Mouse (Mus musculus): ENCODE results near the gene Ssh1. TPM values are rescaled to one million over a fixed set of nuclear protein-coding genes. Genes with fewer than 3 reads are reported as not detected.

Gene Ssh1
- total RNA-seq (2023), result 25.7 TPM

GRCm38 (mm10) chr5:113993487-113994465, at the start of gene Ssh1:
TSS of gene Ssh1 (minus strand) at chr5:113993894.

GRCm38 (mm10) chr5:114003542-114003941, 9.8 kb upstream of the Ssh1 start, which contains the start of gene Dao:
TSS of gene Dao (plus strand) at chr5:114003703.

GRCm38 (mm10) chr5:113908592-113909441, 84.9 kb downstream of the Ssh1 start, which contains the start of gene Coro1c:
TSS of gene Coro1c (minus strand) at chr5:113908758.

Other genes starting within 250 kb of the Ssh1 start
- 57.7 TPM for gene Sart3, start 221.4 kb downstream of the Ssh1 start, total RNA-seq (2023)
- 46.0 TPM for gene Iscu, start 221.1 kb downstream of the Ssh1 start, total RNA-seq (2023)
- gene Tmem119, start 193.4 kb downstream of the Ssh1 start, total RNA-seq (2023), result not detected
- 470 TPM for gene Selplg, start 161.2 kb downstream of the Ssh1 start, total RNA-seq (2023)
- 48.4 TPM for gene Coro1c, start 85.1 kb downstream of the Ssh1 start, total RNA-seq (2023)
- gene Dao, start 9.8 kb upstream of the Ssh1 start, total RNA-seq (2023), result 0.77 TPM
- gene Usp30, start 71.6 kb upstream of the Ssh1 start, total RNA-seq (2023), result 21.9 TPM
- gene Svop, start 97.7 kb upstream of the Ssh1 start, total RNA-seq (2023), result not detected
- 8.5 TPM for gene Alkbh2, start 134.3 kb upstream of the Ssh1 start, total RNA-seq (2023)
- gene Ung, start 136.5 kb upstream of the Ssh1 start, total RNA-seq (2023), result 14.1 TPM
- 15.8 TPM for gene Acacb, start 152.6 kb upstream of the Ssh1 start, total RNA-seq (2023)

Data from CD8-positive naive resting alpha-beta T cell, adult 57 days (primary cell).